Mouse (Mus musculus) layer of hippocampus, postnatal 10 days (tissue): ENCODE data around the gene Naa50. TPM values are rescaled to one million over a fixed set of nuclear protein-coding genes. Genes with fewer than 3 reads are reported as not detected.

ENCODE experiments used
- DNase-seq, 2 experiments: peaks; one replicate each; pipeline ENCODE4 v3.0.0; 2021; ENCODE audit warnings: low spot score in 2 of 2
- total RNA-seq, 2 experiments: library from RNA; stranded (reverse); gene quantifications; 2 replicates each; pipeline ENCODE4 v1.2.3; 2021

Naa50 gene
- total RNA-seq, 2 experiments from 2014 or later: 53.4 to 54.8 TPM

GRCm38 (mm10) chr16:44138979-44139535, 573 bp upstream of the Naa50 start:
- peak; percentile 86 to 87 for DNase-seq

GRCm38 (mm10) chr16:44140186-44140787, 657 bp downstream of the Naa50 start:
- peak; percentile 63 to 69 for DNase-seq

- DNase-seq: no peak
Observed at GRCm38 (mm10) chr16:44141483-44141882, 1.9 kb downstream of the Naa50 start.

- DNase-seq: no peak
Observed at GRCm38 (mm10) chr16:44149002-44149767, 9.6 kb downstream of the Naa50 start.

- no peak for DNase-seq
Observed at GRCm38 (mm10) chr16:44154497-44155057, 14.9 kb downstream of the Naa50 start.

- DNase-seq: no peak
Observed at GRCm38 (mm10) chr16:44159325-44159724, 19.7 kb downstream of the Naa50 start.

- DNase-seq: no peak
Observed at GRCm38 (mm10) chr16:44163831-44164230, 24.2 kb downstream of the Naa50 start.

GRCm38 (mm10) chr16:44165182-44165581, 25.6 kb downstream of the Naa50 start:
- no peak for DNase-seq

- no peak for DNase-seq
Observed at GRCm38 (mm10) chr16:44168990-44169389, 29.4 kb downstream of the Naa50 start.

GRCm38 (mm10) chr16:44172297-44173154, 32.9 kb downstream of the Naa50 start:
- peak; percentile 97 to 98 for DNase-seq

GRCm38 (mm10) chr16:44173155-44173941, 33.7 kb downstream of the Naa50 start, which contains the start of gene Usf3:
TSS of gene Usf3 (plus strand) at chr16:44173246.
- peak; percentile 60 to 68 for DNase-seq

- DNase-seq: no peak
Observed at GRCm38 (mm10) chr16:44173966-44174530, 34.4 kb downstream of the Naa50 start.

GRCm38 (mm10) chr16:44175001-44175400, 35.4 kb downstream of the Naa50 start:
- DNase-seq: no peak

GRCm38 (mm10) chr16:44176511-44176910, 36.9 kb downstream of the Naa50 start:
- no peak for DNase-seq

- DNase-seq: no peak
Observed at GRCm38 (mm10) chr16:44178555-44178954, 38.9 kb downstream of the Naa50 start.

GRCm38 (mm10) chr16:44182597-44182996, 43.0 kb downstream of the Naa50 start:
- no peak for DNase-seq

GRCm38 (mm10) chr16:44184769-44185168, 45.1 kb downstream of the Naa50 start:
- DNase-seq: no peak

- no peak for DNase-seq
Observed at GRCm38 (mm10) chr16:44187172-44187571, 47.5 kb downstream of the Naa50 start.

- no peak for DNase-seq
Observed at GRCm38 (mm10) chr16:44188766-44189165, 49.1 kb downstream of the Naa50 start.

GRCm38 (mm10) chr16:44190032-44190431, 50.4 kb downstream of the Naa50 start:
- no peak for DNase-seq
